Mouse (Mus musculus) forebrain, embryonic 11.5 days (tissue): ENCODE measurements around the gene Spata1. TPM values are rescaled to one million over a fixed set of nuclear protein-coding genes. Genes with fewer than 3 reads are reported as not detected.

ENCODE experiments used
- ATAC-seq: fragments of 200-750 bp; cut with Nextera tagmentation; replicated peaks from 2 replicates; pipeline ENCODE4 v1.8.0; 2017; ENCODE audit warnings: moderate TSS enrichment; ENCODE audit not compliant: low FRiP score
- DNase-seq: peaks from one replicate; pipeline ENCODE4 v3.0.0-alpha.2; 2017; ENCODE audit warnings: low spot score
- H3K27ac ChIP-seq: fragments of 300-500 bp; sonication (generic); 2 replicates; pipeline ENCODE4 v1.5.1; 2014; ENCODE audit warnings: low read depth, low read length
- H3K27me3 ChIP-seq: fragments of 300-500 bp; sonication (generic); 2 replicates; pipeline ENCODE4 v1.6.1; 2014; ENCODE audit warnings: mild to moderate bottlenecking, low read length, mixed read lengths; ENCODE audit not compliant: control insufficient read depth, insufficient read depth
- H3K36me3 ChIP-seq: fragments of 300-500 bp; sonication (generic); 2 replicates; pipeline ENCODE4 v1.6.1; 2014; ENCODE audit warnings: mild to moderate bottlenecking, low read length, moderate library complexity, mixed read lengths; ENCODE audit not compliant: control insufficient read depth, insufficient read depth
- H3K4me1 ChIP-seq: fragments of 300-500 bp; sonication (generic); replicated peaks from 2 replicates; pipeline ENCODE4 v1.6.1; 2014; ENCODE audit warnings: low read length, mixed read lengths; ENCODE audit not compliant: control insufficient read depth, insufficient read depth
- H3K4me2 ChIP-seq: fragments of 300-500 bp; sonication (generic); 2 replicates; pipeline ENCODE4 v1.6.1; 2014; ENCODE audit warnings: low read depth, mild to moderate bottlenecking, low read length, moderate library complexity, mixed read lengths; ENCODE audit not compliant: severe bottlenecking
- H3K4me3 ChIP-seq: fragments of 300-500 bp; sonication (generic); 2 replicates; pipeline ENCODE4 v1.5.1; 2014; ENCODE audit warnings: low read depth, low read length
- H3K9ac ChIP-seq: fragments of 300-500 bp; sonication (generic); 2 replicates; pipeline ENCODE4 v1.6.1; 2014; ENCODE audit warnings: low read length
- H3K9me3 ChIP-seq: fragments of 300-500 bp; sonication (generic); 2 replicates; pipeline ENCODE4 v1.6.1; 2016; ENCODE audit warnings: low read length, mixed read lengths; ENCODE audit not compliant: control insufficient read depth
- whole genome bisulfite sequencing: fragments of 180-500 bp; shearing (Covaris S2); extraction: QIAGEN DNeasy Blood & Tissue Kit; methylation state at CpG from one replicate; pipeline ENCODE4 v1.1.7; 2014; 5-methylcytosine and 5-hydroxymethylcytosine counted together
- polyA plus RNA-seq: library from polyadenylated mRNA; unstranded; fragments of >200 nt; fragmentation: Nextera tagmentation; extraction: Ambion mirVana; gene quantifications from 2 replicates; pipeline ENCODE4 v1.2.1, GENCODE M21; 2014

Gene Spata1
- polyA plus RNA-seq, 1 experiment from 2014 or later: 7.5 TPM

GRCm38 (mm10) chr3:146506711-146507110, 7.2 kb upstream of the Spata1 start:
- Histone ChIP-seq H3K27ac (no peak overlapping the region), H3K9ac (no peak overlapping the region), H3K36me3 (peaks cover 14% of the 10 kb centered on the region), H3K4me3 (no peak overlapping the region), H3K4me1 (peaks cover 3% of the 10 kb centered on the region; the same call in 1 of the 2 replicates), H3K4me2 (no peak overlapping the region), H3K9me3 (no peaks in the 10 kb centered on the region), H3K27me3 (no peaks in the 10 kb centered on the region)
- WGBS: 98% methylated on average over 7 of the region's 7 CpGs
- DNase-seq (no peak), ATAC-seq (no peak)

GRCm38 (mm10) chr3:146501601-146502123, 2.1 kb upstream of the Spata1 start:
- Histone ChIP-seq H3K36me3 (peaks cover 8% of the 10 kb centered on the region), H3K9me3 (no peaks in the 10 kb centered on the region), H3K4me1 (peaks cover 14% of the 10 kb centered on the region), H3K27ac (no peak overlapping the region), H3K4me2 (peak overlapping the region; percentile 75), H3K4me3 (peak overlapping the region; percentile 82), H3K27me3 (no peaks in the 10 kb centered on the region), H3K9ac (peak overlapping the region; percentile 44)
- 72% methylated on average over 5 of the region's 5 CpGs for WGBS
- ATAC-seq: no peak
- no peak for DNase-seq

GRCm38 (mm10) chr3:146500810-146501201, 1.3 kb upstream of the Spata1 start:
- peak overlapping the region; percentile 6; the same call in 1 of the 2 replicates for H3K27ac ChIP-seq

GRCm38 (mm10) chr3:146500003-146500809, 653 bp upstream of the Spata1 start:
- H3K9me3 ChIP-seq: no peaks in the 10 kb centered on the region
- no peaks in the 10 kb centered on the region for H3K27me3 ChIP-seq
- H3K4me1 ChIP-seq: peaks cover 14% of the 10 kb centered on the region
- under 1% methylated on average over 43 of the region's 57 CpGs for WGBS
- DNase-seq: peak; percentile 84
- peak; percentile 82 for ATAC-seq
- peak overlapping the region; percentile 82 for H3K4me3 ChIP-seq
- peak overlapping the region; percentile 93 for H3K9ac ChIP-seq
- H3K36me3 ChIP-seq: no peaks in the 10 kb centered on the region
- peak overlapping the region; percentile 85 for H3K27ac ChIP-seq
- peak overlapping the region; percentile 75 for H3K4me2 ChIP-seq

More at GRCm38 (mm10) chr3:146500810-146501201, 1.3 kb upstream of the Spata1 start:
- no peaks in the 10 kb centered on the region for H3K9me3 ChIP-seq
- H3K4me2 ChIP-seq: peak overlapping the region; percentile 75
- no peak for DNase-seq
- H3K9ac ChIP-seq: peak overlapping the region; percentile 93
- 11% methylated on average over 5 of the region's 5 CpGs for WGBS
- H3K27me3 ChIP-seq: no peaks in the 10 kb centered on the region
- peak overlapping the region; percentile 82 for H3K4me3 ChIP-seq
- ATAC-seq: no peak
- H3K4me1 ChIP-seq: peaks cover 14% of the 10 kb centered on the region
- peaks cover 4% of the 10 kb centered on the region; the same call in 1 of the 2 replicates for H3K36me3 ChIP-seq

- Histone ChIP-seq H3K9me3 (no peaks in the 10 kb centered on the region), H3K4me2 (peak overlapping the region; percentile 75), H3K9ac (peak overlapping the region; percentile 93), H3K4me1 (peaks cover 14% of the 10 kb centered on the region), H3K27me3 (no peaks in the 10 kb centered on the region), H3K27ac (peak overlapping the region; percentile 41; the same call in 1 of the 2 replicates), H3K36me3 (no peaks in the 10 kb centered on the region), H3K4me3 (peak overlapping the region; percentile 82)
- 5% methylated on average over 13 of the region's 13 CpGs for WGBS
- ATAC-seq (no peak), DNase-seq (no peak)
These were observed 564 bp downstream of the Spata1 start for GRCm38 (mm10) chr3:146498989-146499388.

GRCm38 (mm10) chr3:146494941-146495340, 4.6 kb downstream of the Spata1 start:
- Histone ChIP-seq H3K4me3 (no peak overlapping the region), H3K36me3 (no peaks in the 10 kb centered on the region), H3K4me2 (no peak overlapping the region), H3K9ac (no peak overlapping the region), H3K27me3 (no peaks in the 10 kb centered on the region), H3K4me1 (peaks cover 3% of the 10 kb centered on the region; the same call in 1 of the 2 replicates), H3K9me3 (no peaks in the 10 kb centered on the region), H3K27ac (no peak overlapping the region)
- 37% methylated on average over 8 of the region's 8 CpGs for WGBS
- no peak for DNase-seq
- no peak for ATAC-seq

- H3K4me3 ChIP-seq: no peak overlapping the region
- H3K9ac ChIP-seq: no peak overlapping the region
- no peak overlapping the region for H3K27ac ChIP-seq
- WGBS: 81% methylated on average over 4 of the region's 4 CpGs
- DNase-seq (no peak), ATAC-seq (no peak)
- H3K36me3 ChIP-seq: no peaks in the 10 kb centered on the region
- H3K4me1 ChIP-seq: no peaks in the 10 kb centered on the region
- H3K4me2 ChIP-seq: no peak overlapping the region
- H3K27me3 ChIP-seq: no peaks in the 10 kb centered on the region
- H3K9me3 ChIP-seq: no peaks in the 10 kb centered on the region
These were observed 13.1 kb downstream of the Spata1 start for GRCm38 (mm10) chr3:146486464-146486863.

- H3K9ac ChIP-seq: no peak overlapping the region
- H3K27me3 ChIP-seq: no peaks in the 10 kb centered on the region
- ATAC-seq: no peak
- no peak overlapping the region for H3K4me2 ChIP-seq
- H3K4me1 ChIP-seq: no peaks in the 10 kb centered on the region
- WGBS: 76% methylated on average over 2 of the region's 2 CpGs
- H3K4me3 ChIP-seq: no peak overlapping the region
- no peaks in the 10 kb centered on the region for H3K9me3 ChIP-seq
- no peak overlapping the region for H3K27ac ChIP-seq
- no peaks in the 10 kb centered on the region for H3K36me3 ChIP-seq
- no peak for DNase-seq
These were observed 17.5 kb downstream of the Spata1 start for GRCm38 (mm10) chr3:146482044-146482443.
